Comparison of ENCODE assay signal across 10 mouse cellular contexts in the genomic region with DNA sequence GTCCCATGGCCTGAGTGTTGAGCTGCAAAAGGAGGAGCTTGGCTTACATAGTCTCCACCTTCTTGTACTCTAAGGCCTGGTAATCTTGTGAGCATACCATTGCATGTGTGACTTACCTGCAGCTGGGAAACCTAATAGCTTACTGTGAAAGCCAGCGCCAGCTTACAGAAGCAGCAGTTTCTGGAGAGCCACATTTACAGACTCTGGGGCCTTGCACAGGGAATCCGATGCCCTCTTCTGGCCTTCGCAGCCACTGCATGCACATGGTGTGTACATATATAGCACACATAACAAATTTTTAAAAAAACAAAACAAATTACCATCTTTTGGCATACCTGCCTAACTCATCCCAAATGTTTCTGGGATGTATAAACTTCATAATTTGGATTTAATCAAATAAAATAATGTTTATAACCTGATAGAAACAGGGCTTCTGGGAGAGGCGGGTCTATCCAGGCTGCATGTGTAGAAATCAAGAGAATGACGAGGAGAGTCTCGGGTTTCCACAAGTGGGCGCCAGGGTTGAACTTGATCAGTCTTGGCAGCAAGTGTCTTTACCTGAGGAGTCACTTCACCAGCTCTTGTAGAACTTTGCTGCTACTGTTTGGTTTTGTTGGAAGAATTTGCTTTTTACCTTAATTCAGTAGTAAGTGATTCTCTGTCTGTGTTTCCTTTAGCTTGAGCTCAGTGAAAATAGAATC. TPM values are rescaled to one million over a fixed set of nuclear protein-coding genes. Genes with fewer than 3 reads are reported as not detected.
DNase-seq lines count a peak whose midpoint lies in the region; ATAC-seq and TF ChIP-seq lines count a peak whose summit lies in the region.
"Had no signal": no experiment of that assay in that cellular context is flagged by ENCODE, and none has a peak within 500 bp of the region (broad histone marks: within the 10 kb centered on the region; RNA-seq: fewer than 3 reads in every experiment).

No protein-coding gene starts in this region.

- TF ChIP-seq CTCF in heart, postnatal 0 days (IDR thresholded peaks at IDR 0.05; ENCODE audit: low read depth), result peak; percentile 48

- H3K27ac ChIP-seq in heart, postnatal 0 days (ENCODE audit: low read depth), result no peak overlapping the region
- H3K27ac ChIP-seq: stomach, embryonic 15.5 days had no signal

- no peaks in the 10 kb centered on the region for H3K27me3 ChIP-seq in heart, postnatal 0 days (ENCODE audit: control insufficient read depth, insufficient read depth, low read length)
- H3K27me3 ChIP-seq: stomach, embryonic 15.5 days had no signal

- H3K36me3 ChIP-seq in heart, postnatal 0 days (replicated peaks; ENCODE audit: control insufficient read depth, insufficient read depth, low read length), result peaks cover 74% of the 10 kb centered on the region

- H3K9ac ChIP-seq in heart, postnatal 0 days (replicated peaks; ENCODE audit: low read depth, low read length), result no peak overlapping the region
- H3K9ac ChIP-seq: stomach, embryonic 15.5 days had no signal

- no peak for TF ChIP-seq EP300 in heart, postnatal 0 days (IDR thresholded peaks at IDR 0.05; ENCODE audit: low read depth)

- WGBS in heart, postnatal 0 days, result 79% methylated on average over 7 of the region's 7 CpGs

- no peaks in the 10 kb centered on the region for H3K9me3 ChIP-seq in heart, postnatal 0 days (replicated peaks; ENCODE audit: control insufficient read depth, low read length)
- H3K9me3 ChIP-seq: stomach, embryonic 15.5 days had no signal

- H3K4me3 ChIP-seq in heart, postnatal 0 days (ENCODE audit: low read depth, low read length), result no peak overlapping the region
- H3K4me3 ChIP-seq: stomach, embryonic 15.5 days had no signal

- no peak overlapping the region for H3K4me2 ChIP-seq in heart, postnatal 0 days (ENCODE audit: low read depth, low read length)
- H3K4me2 ChIP-seq: stomach, embryonic 15.5 days had no signal

- peak; percentile 57; the same call in 1 of the 2 replicates for ATAC-seq in heart, postnatal 0 days (ENCODE audit: insufficient read depth, low read depth)

- peaks cover 9% of the 10 kb centered on the region; the same call in 1 of the 2 replicates for H3K4me1 ChIP-seq in heart, postnatal 0 days (ENCODE audit: control insufficient read depth, insufficient read depth)
- H3K4me1 ChIP-seq: stomach, embryonic 15.5 days had no signal

- no peak for DNase-seq in heart, postnatal 0 days (ENCODE audit: low spot score)
- no peak for DNase-seq in heart, adult 8-10 months (ENCODE audit: low spot score)
- DNase-seq in B cell, adult 2 months, result peak; percentile 60 to 67
- peak; percentile 55 for DNase-seq in T-cell, adult 2 months (ENCODE audit: low spot score)
- peak; percentile 74 for DNase-seq in induced T-regulatory cell, adult 2 months (ENCODE audit: low read depth)
- peak; percentile 50 to 66 for DNase-seq in lung, postnatal 4 days
- no peak for DNase-seq in MN1 (ENCODE audit: low spot score)
- no peak for DNase-seq in ovary, postnatal 10 days (ENCODE audit: low spot score)

RNA-seq across cellular contexts. Expression of a gene that starts 12.6 kb away (rescaled TPM):
- 3.6 and 9.2 TPM in 2 replicates for total RNA-seq in heart, postnatal 0 days (2014; rRNA removed; ENCODE audit: low replicate concordance)
- polyA plus RNA-seq in heart, postnatal 0 days (2015; fragmentation: Nextera tagmentation; extraction: Ambion mirVana), result 75.8 and 76.0 TPM in 2 replicates
- 10 to 100 TPM; 59.5 to 64.7 (median 61.5) TPM for total RNA-seq in heart, adult 8-10 months (2022)

RNA-seq across cellular contexts. Expression of a gene that starts 25.8 kb away (rescaled TPM):
- 54.2 and 54.6 TPM in 2 replicates for total RNA-seq in heart, postnatal 0 days (2014; rRNA removed; ENCODE audit: low replicate concordance)
- 36.2 and 38.2 TPM in 2 replicates for polyA plus RNA-seq in heart, postnatal 0 days (2015; fragmentation: Nextera tagmentation; extraction: Ambion mirVana)
- 10 to 100 TPM; 12.1 to 16.8 (median 15.6) TPM for total RNA-seq in heart, adult 8-10 months (2022)

RNA-seq across cellular contexts. Expression of a gene that starts 50.0 kb away (rescaled TPM):
- 0.27 TPM in 1 of 2 replicates, not detected in the other for total RNA-seq in heart, postnatal 0 days (2014; rRNA removed; ENCODE audit: low replicate concordance)
- polyA plus RNA-seq in heart, postnatal 0 days (2015; fragmentation: Nextera tagmentation; extraction: Ambion mirVana), result 0.37 TPM in 1 of 2 replicates, not detected in the other
- total RNA-seq in heart, adult 8-10 months (2022), result under 1 TPM in 1 of 4 experiments, not detected in 3; 0.37 TPM
- total RNA-seq: left cerebral cortex, postnatal 10 days had no signal

Comparison
In these comparisons a context has a peak if more than half of its experiments do, and no peak if none do; other contexts are left out.
1. DNase-seq: peak in B cell, adult 2 months (2 of 2), T-cell, adult 2 months (single experiment), induced T-regulatory cell, adult 2 months (single experiment) and lung, postnatal 4 days (2 of 2); none in heart, postnatal 0 days (single experiment), heart, adult 8-10 months (single experiment), MN1 (single experiment) and ovary, postnatal 10 days (single experiment).